Mouse (Mus musculus): ENCODE results near the gene Catsper4.

Gene Catsper4

GRCm38 (mm10) chr4:134181825-134182224 is 45.4 kb downstream of the Catsper4 start:
- no peak for DNase-seq (ENCODE audit: low spot score)

DNA sequence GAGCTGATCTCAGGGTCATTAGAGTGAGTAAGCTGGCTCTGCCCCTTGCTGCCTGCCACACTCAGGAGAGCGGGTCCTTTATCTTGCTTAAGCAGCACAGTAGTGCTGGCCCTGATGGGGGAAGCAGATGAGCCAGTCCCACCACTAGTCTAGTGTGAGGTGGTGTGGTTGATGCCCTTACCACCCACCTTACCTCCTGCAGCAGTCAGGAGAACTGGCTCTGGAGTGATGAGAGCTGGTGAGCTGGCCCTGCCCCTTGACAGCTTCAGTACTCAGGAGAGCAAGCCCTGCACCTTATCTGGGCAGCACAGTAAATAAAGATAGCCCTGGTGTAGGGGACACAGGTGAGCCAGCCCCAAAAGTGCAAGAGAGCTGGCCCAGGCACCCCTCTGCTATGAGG is 46.1 kb downstream of the Catsper4 start:
- DNase-seq (ENCODE audit: low spot score) = no peak

DNA sequence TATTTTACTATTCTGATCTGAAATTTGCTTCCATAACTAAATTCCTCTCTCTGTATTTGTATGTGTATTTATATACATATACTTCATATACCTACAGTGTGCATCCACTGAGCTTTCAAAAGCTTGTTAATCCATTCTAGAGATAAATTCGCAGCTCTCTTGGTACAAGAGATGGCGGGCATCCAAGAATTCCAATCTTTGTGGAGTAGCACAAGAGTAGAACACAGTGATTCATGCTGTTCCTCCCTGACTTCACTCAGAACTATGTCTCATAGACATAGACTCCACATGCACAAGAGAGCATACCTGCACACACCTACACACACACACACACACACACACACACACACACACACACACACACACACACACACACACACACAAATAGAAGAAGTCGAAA is 54.8 kb downstream of the Catsper4 start:
- no peak for DNase-seq (ENCODE audit: low spot score)

DNA sequence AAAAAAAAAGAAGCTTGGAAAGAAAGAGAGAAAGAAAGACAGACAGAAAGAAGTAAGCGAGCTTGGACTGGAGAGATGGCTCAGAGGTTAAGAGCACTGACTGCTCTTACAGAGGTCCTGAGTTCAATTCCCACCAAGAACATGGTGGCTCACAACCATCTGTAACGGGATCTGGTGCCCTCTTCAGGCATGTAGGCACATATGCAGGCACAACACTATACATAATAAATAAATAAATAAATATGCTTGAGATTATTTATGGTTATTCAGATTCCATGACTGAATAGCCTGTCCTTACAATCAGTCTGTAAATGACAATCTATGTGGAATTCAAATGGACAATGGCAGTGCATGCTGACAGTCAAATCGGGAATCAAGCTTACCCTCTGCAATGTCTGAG is 60.3 kb downstream of the Catsper4 start:
- DNase-seq (ENCODE audit: low spot score) = no peak

GRCm38 (mm10) chr4:134165548-134166465 is 61.4 kb downstream of the Catsper4 start:
- DNase-seq (ENCODE audit: low spot score) = no peak

DNA sequence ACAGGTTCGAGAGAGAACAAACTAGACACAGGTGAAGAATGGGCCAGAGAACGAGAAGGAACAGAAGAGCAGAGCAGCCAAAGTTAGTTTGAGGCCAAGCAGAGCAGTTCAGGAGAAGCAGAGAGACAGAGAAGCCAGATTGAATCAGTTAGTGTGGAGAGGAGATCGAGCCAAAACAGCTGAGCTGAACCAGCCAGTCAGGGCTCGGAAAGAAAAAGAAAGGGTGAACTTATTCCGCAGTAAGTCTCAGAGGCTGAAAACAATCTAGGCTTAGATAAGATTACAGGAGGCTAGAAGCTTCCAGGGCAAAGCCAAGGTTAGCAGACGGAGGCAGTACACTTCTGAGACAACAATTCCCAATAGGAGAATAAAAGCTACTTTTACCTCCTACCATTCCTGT is 62.2 kb downstream of the Catsper4 start:
- no peak for DNase-seq (ENCODE audit: low spot score)

- DNase-seq (ENCODE audit: low spot score) = no peak
Observed at GRCm38 (mm10) chr4:134164591-134164990, 62.6 kb downstream of the Catsper4 start.
